9 mouse cellular contexts compared by ENCODE assay signal in genomic region chr4:155094565-155094964, GRCm38 (mm10). TPM values are rescaled to one million over a fixed set of nuclear protein-coding genes. Genes with fewer than 3 reads are reported as not detected.
DNase-seq lines count a peak whose midpoint lies in the region; ATAC-seq and TF ChIP-seq lines count a peak whose summit lies in the region.
"Had no signal": no experiment of that assay in that cellular context is flagged by ENCODE, and none has a peak within 500 bp of the region (broad histone marks: within the 10 kb centered on the region; RNA-seq: fewer than 3 reads in every experiment).

No protein-coding gene starts in this region.

- no peak overlapping the region for H3K9ac ChIP-seq in limb, embryonic 14.5 days (ENCODE audit: low read depth, low read length, severe bottlenecking)
- no peak overlapping the region for H3K9ac ChIP-seq in midbrain, embryonic 15.5 days

- no peak for TF ChIP-seq POLR2A in limb, embryonic 14.5 days (IDR thresholded peaks at IDR 0.05; ENCODE audit: borderline replicate concordance, extremely low read depth, insufficient read depth, insufficient read length)

- 0 out of 2 replicates have a peak, but pooled peaks have one; percentile 9 for ATAC-seq in limb, embryonic 14.5 days (ENCODE audit: low FRiP score, low read depth)
- 0 out of 2 replicates have a peak, but pooled peaks have one; percentile 38 for ATAC-seq in midbrain, embryonic 15.5 days (replicated peaks)

- no peaks in the 10 kb centered on the region for H3K9me3 ChIP-seq in limb, embryonic 14.5 days (ENCODE audit: control insufficient read depth, low read length)
- H3K9me3 ChIP-seq in midbrain, embryonic 15.5 days = no peaks in the 10 kb centered on the region

- DNase-seq in gastrocnemius, adult 18-20 months (ENCODE audit: low spot score) = peak; percentile 30
- no peak for DNase-seq in gastrocnemius, postnatal 25 days
- peak; percentile 79 for DNase-seq in ES-CJ7 (ENCODE audit: low read depth, low spot score)
- DNase-seq in cerebellum, postnatal 14 days = peak; percentile 67
- DNase-seq in heart, postnatal 10 days = peak; percentile 35 to 53
- no peak for DNase-seq in limb, embryonic 14.5 days (ENCODE audit: low spot score)
- DNase-seq in testis, postnatal 10 days (ENCODE audit: low spot score) = peak; percentile 72

- peaks cover 4% of the 10 kb centered on the region; the same call in 1 of the 2 replicates for H3K4me1 ChIP-seq in limb, embryonic 14.5 days (ENCODE audit: control insufficient read depth, insufficient read depth, low read length)
- H3K4me1 ChIP-seq in midbrain, embryonic 15.5 days = peaks cover 3% of the 10 kb centered on the region

- intact Hi-C loops in heart, postnatal 10 days (cut with DNase I) = no loop called here

- H3K36me3 ChIP-seq in limb, embryonic 14.5 days (ENCODE audit: control insufficient read depth, insufficient read depth, low read length) = peaks cover 10% of the 10 kb centered on the region
- no peaks in the 10 kb centered on the region for H3K36me3 ChIP-seq in midbrain, embryonic 15.5 days (replicated peaks)

- no peak overlapping the region for H3K4me2 ChIP-seq in limb, embryonic 14.5 days (replicated peaks; ENCODE audit: low read depth, low read length, severe bottlenecking)
- no peak overlapping the region for H3K4me2 ChIP-seq in midbrain, embryonic 15.5 days

- no peak overlapping the region for H3K4me3 ChIP-seq in limb, embryonic 14.5 days (replicated peaks; ENCODE audit: low read length)
- no peak overlapping the region for H3K4me3 ChIP-seq in midbrain, embryonic 15.5 days

- WGBS in limb, embryonic 14.5 days = 62% methylated on average over 3 of the region's 3 CpGs
- 67% methylated on average over 3 of the region's 3 CpGs for WGBS in midbrain, embryonic 15.5 days

- H3K27ac ChIP-seq in limb, embryonic 14.5 days (replicated peaks; ENCODE audit: low read depth, low read length) = 0 out of 2 replicates have a peak overlapping the region, but pooled peaks have one; percentile 26
- H3K27ac ChIP-seq in midbrain, embryonic 15.5 days = no peak overlapping the region
- H3K27ac ChIP-seq: macrophage had no signal

- no peaks in the 10 kb centered on the region for H3K27me3 ChIP-seq in limb, embryonic 14.5 days (ENCODE audit: control insufficient read depth, insufficient read depth, low read length)
- H3K27me3 ChIP-seq in midbrain, embryonic 15.5 days (replicated peaks) = no peaks in the 10 kb centered on the region

RNA-seq across cellular contexts. Expression of gene Morn1, which starts 8.2 kb away (rescaled TPM):
- total RNA-seq in gastrocnemius, adult 18-20 months (2021) = 1 to 10 TPM in 1 of 2 experiments, under 1 TPM in 1; 1.00 to 1.9 TPM
- total RNA-seq in gastrocnemius, postnatal 25 days (2021) = 1 to 10 TPM; 2.2 to 2.4 TPM
- total RNA-seq in heart, postnatal 10 days (2021) = 1 to 10 TPM; 2.8 to 3.8 TPM
- polyA plus RNA-seq in limb, embryonic 14.5 days (2012; rRNA removed) = 6.5 and 7.9 TPM in 2 replicates
- 4.5 and 4.7 TPM in 2 replicates for polyA plus RNA-seq in limb, embryonic 14.5 days (2014; fragmentation: Nextera tagmentation; extraction: Ambion mirVana)
- polyA plus RNA-seq in midbrain, embryonic 15.5 days (2015; fragmentation: Nextera tagmentation; extraction: Ambion mirVana) = 8.2 and 8.9 TPM in 2 replicates

RNA-seq across cellular contexts. Expression of gene Rer1, which starts 8.4 kb away (rescaled TPM):
- 10 to 100 TPM; 53.0 to 58.0 TPM for total RNA-seq in gastrocnemius, adult 18-20 months (2021)
- total RNA-seq in gastrocnemius, postnatal 25 days (2021) = 10 to 100 TPM; 44.8 to 51.3 TPM
- total RNA-seq in heart, postnatal 10 days (2021) = 10 to 100 TPM; 71.8 to 77.3 TPM
- 121 and 129 TPM in 2 replicates for polyA plus RNA-seq in limb, embryonic 14.5 days (2012; rRNA removed)
- 173 and 175 TPM in 2 replicates for polyA plus RNA-seq in limb, embryonic 14.5 days (2014; fragmentation: Nextera tagmentation; extraction: Ambion mirVana)
- polyA plus RNA-seq in midbrain, embryonic 15.5 days (2015; fragmentation: Nextera tagmentation; extraction: Ambion mirVana) = 111 and 115 TPM in 2 replicates

RNA-seq across cellular contexts. Expression of gene Pex10, which starts 27.7 kb away (rescaled TPM):
- total RNA-seq in gastrocnemius, adult 18-20 months (2021) = 10 to 100 TPM; 11.2 to 12.6 TPM
- total RNA-seq in gastrocnemius, postnatal 25 days (2021) = 10 to 100 TPM; 11.3 to 14.6 TPM
- 10 to 100 TPM; 18.4 to 23.7 TPM for total RNA-seq in heart, postnatal 10 days (2021)
- 24.4 and 28.0 TPM in 2 replicates for polyA plus RNA-seq in limb, embryonic 14.5 days (2012; rRNA removed)
- polyA plus RNA-seq in limb, embryonic 14.5 days (2014; fragmentation: Nextera tagmentation; extraction: Ambion mirVana) = 6.7 and 9.0 TPM in 2 replicates
- 21.9 and 22.7 TPM in 2 replicates for polyA plus RNA-seq in midbrain, embryonic 15.5 days (2015; fragmentation: Nextera tagmentation; extraction: Ambion mirVana)

RNA-seq across cellular contexts. Expression of gene Plch2, which starts 38.0 kb away (rescaled TPM):
- under 1 TPM; 0.09 TPM for total RNA-seq in gastrocnemius, adult 18-20 months (2021)
- under 1 TPM; 0.05 to 0.21 TPM for total RNA-seq in gastrocnemius, postnatal 25 days (2021)
- not detected for total RNA-seq in heart, postnatal 10 days (2021)
- polyA plus RNA-seq in limb, embryonic 14.5 days (2012; rRNA removed) = 11.4 and 15.1 TPM in 2 replicates
- 9.9 and 10.6 TPM in 2 replicates for polyA plus RNA-seq in limb, embryonic 14.5 days (2014; fragmentation: Nextera tagmentation; extraction: Ambion mirVana)
- 20.1 and 23.0 TPM in 2 replicates for polyA plus RNA-seq in midbrain, embryonic 15.5 days (2015; fragmentation: Nextera tagmentation; extraction: Ambion mirVana)
- polyA plus RNA-seq: macrophage had no signal

Comparison
In these comparisons a context has a peak if more than half of its experiments do, and no peak if none do; other contexts are left out.
1. DNase-seq: peak in gastrocnemius, adult 18-20 months (single experiment), ES-CJ7 (single experiment), cerebellum, postnatal 14 days (2 of 2), heart, postnatal 10 days (2 of 2) and testis, postnatal 10 days (single experiment); none in gastrocnemius, postnatal 25 days (single experiment) and limb, embryonic 14.5 days (single experiment).